Comparison of ENCODE assay signal across 15 mouse cellular contexts in the genomic region with DNA sequence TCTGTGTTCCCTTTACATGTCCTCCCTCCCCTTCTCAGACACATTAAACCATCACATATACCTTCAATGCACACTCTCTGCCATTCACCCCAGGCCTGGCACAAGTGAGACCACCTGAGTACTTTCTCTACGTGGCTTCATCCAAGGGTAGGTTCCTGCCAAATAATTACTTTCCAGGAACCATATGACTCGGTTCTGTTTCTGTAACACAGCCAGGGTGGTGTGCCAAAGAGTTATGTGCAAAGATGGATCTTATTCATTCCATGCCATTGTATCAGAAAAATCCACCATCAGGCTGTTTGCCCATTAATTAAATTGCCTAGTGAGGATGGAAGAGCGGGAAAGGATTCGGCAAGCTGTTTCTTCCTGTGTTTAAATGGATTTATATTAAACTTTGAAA. TPM values are rescaled to one million over a fixed set of nuclear protein-coding genes. Genes with fewer than 3 reads are reported as not detected.
DNase-seq lines count a peak whose midpoint lies in the region; TF ChIP-seq lines count a peak whose summit lies in the region.
"Had no signal": no experiment of that assay in that cellular context is flagged by ENCODE, and none has a peak within 500 bp of the region (broad histone marks: within the 10 kb centered on the region; RNA-seq: fewer than 3 reads in every experiment).

No protein-coding gene starts in this region.

- peak; percentile 0 for DNase-seq in gastrocnemius, postnatal 25 days
- no peak for DNase-seq in gastrocnemius, postnatal 36 days
- DNase-seq in cerebellum, adult 11 months = peak; percentile 36
- DNase-seq in cerebellum, adult 2 months = peak; percentile 45 to 79
- peak; percentile 59 to 74 for DNase-seq in cerebellum, postnatal 25 days
- no peak for DNase-seq in thymus, postnatal 36 days
- no peak for DNase-seq in layer of hippocampus, adult 9-10 months (ENCODE audit: low spot score)
- DNase-seq: adrenal gland, adult 8-10 months had no signal

- 12% methylated on average over 4 of the region's 4 CpGs for WGBS in cerebellum, adult 2 months

- H3K4me3 ChIP-seq in cerebellum, adult 2 months (replicated peaks; ENCODE audit: insufficient read depth, low read depth, low read length) = no peak overlapping the region
- H3K4me3 ChIP-seq: embryonic facial prominence, embryonic 13.5 days; erythroblast, embryonic 14.5 days; hindbrain, embryonic 10.5 days; left cerebral cortex, adult 2 months; limb, embryonic 10.5 days; liver, embryonic 15.5 days; lung, embryonic 15.5 days had no signal

- H3K27me3 ChIP-seq in cerebellum, adult 2 months (ENCODE audit: control insufficient read depth, insufficient read depth, low read length) = no peaks in the 10 kb centered on the region; the same call in 1 of the 2 replicates
- H3K27me3 ChIP-seq: embryonic facial prominence, embryonic 13.5 days; liver, embryonic 15.5 days; lung, embryonic 15.5 days had no signal

- no peak overlapping the region for H3K27ac ChIP-seq in cerebellum, adult 2 months (ENCODE audit: insufficient read depth, low read length)
- H3K27ac ChIP-seq: embryonic facial prominence, embryonic 13.5 days; hindbrain, embryonic 10.5 days; left cerebral cortex, adult 2 months; limb, embryonic 10.5 days; liver, embryonic 15.5 days; lung, embryonic 15.5 days had no signal

- no peak for TF ChIP-seq POLR2A in cerebellum, adult 2 months (IDR thresholded peaks at IDR 0.05; ENCODE audit: borderline replicate concordance, insufficient read depth, low read length)

- TF ChIP-seq CTCF in cerebellum, adult 2 months (IDR thresholded peaks at IDR 0.05; ENCODE audit: borderline replicate concordance, insufficient read depth, low read depth, low read length) = no peak

- intact Hi-C loops in gastrocnemius, postnatal 36 days (cut with DNase I) = loop anchor here (2.0 to 5.0 kb wide), 2 partner anchors 99 to 223 kb away; partner anchors contain the start of gene Xpr1

- peaks cover 3% of the 10 kb centered on the region; the same call in 1 of the 2 replicates for H3K4me1 ChIP-seq in cerebellum, adult 2 months (ENCODE audit: control insufficient read depth, insufficient read depth, low read length)
- H3K4me1 ChIP-seq: embryonic facial prominence, embryonic 13.5 days; limb, embryonic 10.5 days; liver, embryonic 15.5 days; lung, embryonic 15.5 days had no signal

RNA-seq across cellular contexts. Expression of gene Acbd6, which starts 42.1 kb away (rescaled TPM):
- 10 to 100 TPM; 49.5 to 55.4 TPM for total RNA-seq in gastrocnemius, postnatal 25 days (2021)
- 10 to 100 TPM; 47.6 to 54.0 TPM for total RNA-seq in gastrocnemius, postnatal 36 days (2021)
- polyA plus RNA-seq in cerebellum, adult 2 months (2012; rRNA removed) = 78.4 and 85.0 TPM in 2 replicates

Comparison
In these comparisons a context has a peak if more than half of its experiments do, and no peak if none do; other contexts are left out.
1. DNase-seq: peak in gastrocnemius, postnatal 25 days (single experiment), cerebellum, adult 11 months (single experiment), cerebellum, adult 2 months (2 of 2) and cerebellum, postnatal 25 days (2 of 2); none in gastrocnemius, postnatal 36 days (0 of 2), thymus, postnatal 36 days (0 of 2) and layer of hippocampus, adult 9-10 months (single experiment).